Mouse (Mus musculus) gonadal fat pad, adult 2 months (tissue): Measurements from ENCODE around the gene Gpr155. TPM values are rescaled to one million over a fixed set of nuclear protein-coding genes. Genes with fewer than 3 reads are reported as not detected.

ENCODE experiments used
- DNase-seq: peaks from one replicate; pipeline ENCODE4 v3.0.0-alpha.2; 2012; ENCODE audit warnings: low read depth
- polyA plus RNA-seq: library from polyadenylated mRNA; depleted of rRNA; stranded (reverse); fragments of >200 nt; gene quantifications from 2 replicates; pipeline ENCODE4 v1.2.3, GENCODE M21; 2012; rRNA removed

Gpr155 gene
- polyA plus RNA-seq, 1 experiment: 25.8 TPM

DNA sequence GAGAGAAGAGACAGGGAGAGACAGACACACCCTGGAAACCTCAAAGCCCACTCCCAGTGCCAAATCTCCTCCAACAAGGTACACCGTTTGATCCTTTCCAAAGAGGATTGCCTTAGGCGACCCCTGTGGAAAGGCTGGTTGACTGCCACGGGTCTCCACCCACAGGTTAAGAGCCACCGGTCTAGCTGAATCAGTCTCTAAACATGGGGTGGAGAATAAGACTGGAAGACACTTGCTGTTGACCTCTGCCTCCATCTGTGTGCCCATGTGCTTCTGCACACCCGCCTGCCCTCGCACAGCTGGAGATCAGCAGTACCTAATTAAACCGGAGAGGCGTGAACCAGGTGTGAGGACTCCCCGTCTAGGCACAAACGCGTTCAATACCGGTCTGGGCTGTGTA is 63.4 kb downstream of the Gpr155 start:
- no peak for DNase-seq

DNA sequence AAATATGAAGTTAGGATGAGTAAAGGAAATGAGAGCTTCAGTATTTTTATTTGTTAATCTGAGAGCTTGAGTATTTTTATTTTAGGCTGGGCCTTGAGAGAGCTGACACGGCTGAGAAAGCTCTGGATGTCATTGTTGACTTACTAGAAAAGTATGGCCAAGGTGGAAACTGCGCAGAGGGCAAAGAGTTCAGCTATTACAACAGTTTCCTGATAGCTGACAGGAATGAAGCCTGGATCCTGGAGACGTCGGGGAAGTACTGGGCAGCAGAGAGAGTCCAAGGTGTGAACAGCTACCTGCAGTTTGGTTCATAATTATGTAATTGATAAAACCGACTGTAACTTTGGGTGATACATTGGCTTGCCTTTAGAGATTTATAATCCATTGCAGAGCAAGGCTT is 67.2 kb downstream of the Gpr155 start:
- DNase-seq: no peak

DNA sequence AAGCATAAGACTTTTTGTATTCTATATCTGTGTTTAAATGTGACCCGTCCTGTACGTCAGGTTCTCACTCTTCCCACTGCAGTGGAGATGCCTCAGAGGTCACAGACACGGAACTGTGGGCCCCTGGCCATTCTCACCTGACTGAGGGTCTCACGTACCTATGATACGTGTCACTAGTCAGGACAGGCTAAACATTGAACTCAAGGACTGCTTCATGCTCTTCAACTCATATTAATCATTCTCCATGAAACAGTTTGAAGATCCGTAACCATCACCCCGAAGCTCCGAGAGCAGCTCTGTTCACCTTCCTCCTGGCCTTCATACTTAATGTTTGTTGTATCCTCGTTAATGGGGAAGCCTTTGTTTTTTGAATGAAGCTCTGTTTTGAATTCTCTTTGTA is 68.9 kb downstream of the Gpr155 start:
- no peak for DNase-seq

DNA sequence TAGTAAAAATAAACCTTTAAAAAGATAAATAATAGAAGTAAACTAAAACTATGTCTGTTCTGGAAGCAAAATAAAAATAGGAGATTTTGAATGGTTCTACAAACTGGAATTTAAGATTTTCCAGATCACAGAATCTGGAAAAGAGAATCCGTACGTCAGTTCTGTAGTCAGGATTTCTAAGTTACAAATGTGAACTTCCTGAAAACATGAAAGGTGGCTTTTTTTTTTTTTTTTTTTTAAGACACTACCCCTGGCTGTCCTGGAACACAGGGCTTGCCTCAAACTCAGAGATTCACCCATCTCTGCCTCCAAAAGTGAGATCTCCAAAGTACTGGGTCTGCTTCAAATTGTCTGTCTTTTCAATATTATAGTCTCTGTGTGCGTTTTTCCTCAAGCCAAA is 72.1 kb downstream of the Gpr155 start:
- no peak for DNase-seq

DNA sequence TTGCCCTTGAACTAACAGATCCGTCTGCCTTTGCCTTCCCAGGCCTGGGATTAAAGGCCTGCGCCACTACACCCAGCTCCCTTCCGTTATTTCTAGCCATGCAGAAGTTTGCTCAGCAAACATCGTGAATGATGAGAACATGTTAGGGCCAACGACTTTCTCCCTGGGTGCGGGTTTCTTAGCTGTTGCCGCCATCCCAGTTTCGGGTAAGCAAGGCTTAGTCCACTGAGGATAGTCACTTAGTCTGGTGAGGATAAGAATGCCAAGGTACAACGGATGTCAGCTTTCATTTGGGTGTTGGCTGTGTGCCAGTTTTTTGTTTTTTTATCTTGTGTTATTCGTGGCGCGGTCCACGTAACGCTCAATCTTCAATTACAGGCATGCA is 73.3 kb downstream of the Gpr155 start:
- no peak for DNase-seq

DNA sequence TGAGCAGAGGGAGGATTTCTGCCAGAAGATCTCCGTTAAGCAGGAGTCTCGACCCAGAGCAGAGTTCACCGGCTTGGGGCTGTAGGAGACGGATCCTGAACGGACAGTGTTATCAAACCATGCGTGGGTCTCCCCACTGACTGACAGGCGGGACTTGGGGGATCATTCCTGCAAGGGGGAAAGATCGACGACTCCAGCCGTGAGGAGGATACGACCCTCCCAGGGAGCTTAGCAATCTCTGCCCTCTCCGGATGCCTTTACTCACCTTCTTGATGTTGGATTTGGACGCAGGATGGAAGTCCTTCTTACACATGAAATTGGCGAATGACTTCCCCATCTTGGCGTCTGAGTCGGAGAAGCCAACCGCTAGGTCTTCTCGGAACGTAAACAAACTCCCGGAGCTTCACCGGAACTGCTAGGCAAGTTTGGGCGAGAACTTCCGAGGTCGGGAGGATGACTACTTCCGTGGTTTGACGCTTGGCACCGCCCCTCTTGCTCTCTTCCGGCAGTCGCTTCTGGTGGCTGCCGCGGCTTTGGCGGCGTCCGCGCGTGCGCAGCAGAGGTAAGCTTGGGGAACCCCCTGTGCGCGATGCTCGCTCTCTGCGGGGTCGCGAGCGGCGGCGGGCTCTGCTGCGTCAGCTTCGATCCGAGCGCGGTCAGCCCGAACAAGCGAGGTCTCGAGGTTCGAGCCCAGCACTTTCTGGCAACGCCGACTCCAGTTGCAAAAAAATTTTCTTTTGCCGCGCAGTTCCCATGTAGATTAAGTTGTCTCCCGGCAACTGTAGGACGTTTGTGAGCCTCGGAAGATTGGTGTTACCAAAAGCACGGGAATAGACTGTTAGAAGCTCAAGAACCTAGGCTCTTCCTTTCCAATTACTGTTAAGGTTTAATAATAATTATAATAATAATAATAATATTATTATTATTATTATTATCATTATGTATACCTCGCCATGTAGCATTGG is 73.9 kb downstream of the Gpr155 start, which contains the start of the genes Scrn3 and Cir1:
Gene Scrn3 (plus strand): TSS at position 450 of the 965 bp plus-strand sequence.
Gene Cir1 (minus strand): TSS at position 550 of the 965 bp plus-strand sequence.
- DNase-seq: peak; percentile 65

DNA sequence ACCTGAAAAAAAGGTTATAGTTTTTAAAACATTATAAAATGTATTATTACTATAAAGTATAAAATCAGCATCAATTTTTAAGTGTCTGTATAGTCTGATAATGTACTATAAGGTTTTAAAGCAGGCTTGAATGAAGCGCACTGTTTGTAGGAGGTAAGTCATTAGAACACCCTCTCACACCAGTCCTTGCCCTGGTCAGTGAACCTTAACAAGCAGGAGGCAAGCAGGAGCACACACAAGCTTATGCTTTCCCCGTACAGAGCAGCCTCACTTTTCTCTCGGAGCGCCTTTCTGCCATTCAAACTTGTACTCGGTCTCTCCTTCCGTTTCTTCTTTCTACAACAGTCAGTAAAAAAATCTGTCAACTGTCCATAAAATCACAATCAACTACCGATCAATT is 80.4 kb downstream of the Gpr155 start:
- no peak for DNase-seq

DNA sequence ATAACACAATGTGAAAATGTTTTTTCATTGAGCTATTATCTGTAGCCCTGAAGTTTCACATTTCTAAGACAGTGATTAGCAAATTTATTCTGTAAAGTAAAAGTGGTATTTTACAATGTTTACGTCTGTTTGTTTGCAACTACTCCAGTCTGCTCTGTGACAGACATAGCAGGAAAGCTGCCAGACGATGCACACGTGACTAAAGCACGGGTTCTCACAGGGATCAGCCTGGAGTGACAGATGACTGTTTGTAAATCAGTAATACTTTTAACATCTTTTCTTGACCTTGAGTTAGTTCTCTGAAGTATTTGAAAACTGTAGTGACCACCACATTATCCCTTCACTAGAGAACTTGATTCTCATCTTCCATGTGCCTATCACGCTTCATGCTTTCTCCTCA is 81.9 kb downstream of the Gpr155 start:
- no peak for DNase-seq

DNA sequence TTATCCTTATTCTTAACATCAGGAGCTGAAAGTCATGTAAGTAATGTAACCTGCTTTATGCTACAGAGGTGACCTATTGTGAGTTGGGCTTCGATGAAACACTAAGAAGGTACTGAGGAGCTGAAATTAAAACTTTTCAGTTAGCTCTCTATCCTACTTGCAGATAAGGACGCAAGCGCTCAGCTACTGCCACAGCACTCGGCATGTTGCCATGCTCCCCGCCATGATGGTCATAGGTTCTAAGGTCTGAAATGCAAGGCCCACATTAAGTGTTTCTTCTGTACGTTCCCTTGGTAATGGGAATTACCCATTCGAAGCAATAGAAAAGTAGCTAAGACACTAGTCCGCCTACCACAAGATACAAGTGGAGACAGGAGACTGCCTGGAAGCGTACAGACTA is 83.7 kb downstream of the Gpr155 start:
- DNase-seq: no peak

DNA sequence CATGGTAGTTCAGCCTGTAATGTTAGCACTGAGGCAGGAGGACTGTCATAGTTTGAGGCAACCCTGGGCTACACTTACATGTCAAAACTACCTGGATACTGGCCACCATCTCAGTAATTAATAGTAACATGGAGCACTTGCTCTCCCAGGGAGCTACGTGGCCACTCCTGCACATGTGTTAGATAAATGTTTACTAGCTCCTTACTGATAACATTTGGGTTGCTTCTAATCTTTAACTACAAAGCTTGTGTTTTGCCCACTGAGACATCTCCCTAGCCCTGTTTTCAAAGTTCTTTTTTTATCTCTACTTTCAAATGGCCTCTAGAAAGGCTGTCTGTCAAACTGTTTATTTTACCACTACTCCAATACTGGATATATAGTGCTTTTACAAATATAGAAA is 84.4 kb downstream of the Gpr155 start:
- no peak for DNase-seq

DNA sequence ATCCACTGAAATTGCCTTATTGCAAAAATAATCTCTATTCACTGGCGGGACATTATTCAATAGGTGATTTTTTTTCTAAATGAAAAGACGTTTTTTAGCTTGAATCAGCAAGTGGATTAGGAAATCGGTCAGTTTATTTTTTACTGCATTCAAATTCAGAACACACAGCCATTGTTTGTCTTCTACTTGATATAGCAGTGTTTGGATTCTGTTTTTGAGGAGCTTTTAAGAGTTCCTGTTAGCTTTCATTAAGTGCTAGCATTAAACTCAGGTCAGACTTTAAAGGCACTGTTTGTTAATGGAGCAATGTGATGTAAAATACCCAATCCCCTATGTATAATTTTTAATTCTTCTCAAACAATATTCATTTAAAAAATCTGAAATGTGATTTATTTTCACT is 87.5 kb downstream of the Gpr155 start:
- no peak for DNase-seq

DNA sequence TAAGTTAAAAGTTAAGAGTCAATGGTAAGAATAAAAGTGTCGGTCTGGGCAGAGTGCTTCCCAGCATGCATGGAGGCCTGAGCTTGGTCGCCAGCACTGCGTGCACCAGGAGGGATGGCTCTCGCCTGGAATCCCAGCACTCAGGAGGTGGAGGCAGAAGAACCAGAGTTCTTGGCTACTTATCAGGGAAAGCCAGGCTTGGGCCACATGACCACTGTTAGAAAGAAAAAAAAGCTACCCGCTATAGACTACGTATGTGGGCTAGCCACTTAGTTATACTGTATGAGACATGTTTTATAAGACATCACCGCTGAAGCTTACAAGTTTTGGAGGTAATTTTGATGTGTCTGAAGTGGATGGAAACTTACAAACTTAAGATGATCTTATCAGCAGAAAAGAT is 88.2 kb downstream of the Gpr155 start:
- no peak for DNase-seq

DNA sequence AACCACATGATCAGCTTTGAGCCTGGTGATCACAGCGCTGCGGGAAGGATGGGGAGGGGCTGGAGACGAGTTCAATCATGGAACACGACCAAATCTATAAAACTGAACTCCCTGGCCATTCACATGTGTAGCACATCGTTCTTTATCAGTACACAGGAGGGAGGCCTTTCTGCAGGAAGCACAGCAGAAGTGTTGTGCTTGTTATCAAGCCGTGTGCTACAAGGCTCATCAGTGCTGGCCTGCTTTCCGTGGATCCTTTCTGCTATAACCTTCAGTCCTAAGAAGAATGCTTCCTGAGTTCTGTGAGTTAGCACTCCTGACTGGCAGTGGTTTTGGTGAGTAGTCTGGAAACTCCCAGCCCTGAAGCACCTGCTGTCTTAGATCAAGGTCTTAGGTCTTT is 91.3 kb downstream of the Gpr155 start:
- no peak for DNase-seq

Other genes starting within 250 kb of the Gpr155 start
- gene Ola1, start 167.6 kb downstream of the Gpr155 start, polyA plus RNA-seq: 11.2 and 13.1 TPM in 2 replicates
- gene Sp9, start 114.6 kb downstream of the Gpr155 start, polyA plus RNA-seq: not detected in 2 replicates
- gene Scrn3, start 74.0 kb downstream of the Gpr155 start, polyA plus RNA-seq: 11.0 and 12.3 TPM in 2 replicates
- 3.3 and 4.7 TPM in 2 replicates for gene Cir1, start 73.9 kb downstream of the Gpr155 start, polyA plus RNA-seq
- gene Wipf1, start 143.2 kb upstream of the Gpr155 start, polyA plus RNA-seq: 5.2 and 7.6 TPM in 2 replicates
- 0.03 TPM in 1 of 2 replicates, not detected in the other for gene Chrna1, start 193.8 kb upstream of the Gpr155 start, polyA plus RNA-seq